Mouse (Mus musculus): Measurements from ENCODE around the gene Tmem50a.

DNA sequence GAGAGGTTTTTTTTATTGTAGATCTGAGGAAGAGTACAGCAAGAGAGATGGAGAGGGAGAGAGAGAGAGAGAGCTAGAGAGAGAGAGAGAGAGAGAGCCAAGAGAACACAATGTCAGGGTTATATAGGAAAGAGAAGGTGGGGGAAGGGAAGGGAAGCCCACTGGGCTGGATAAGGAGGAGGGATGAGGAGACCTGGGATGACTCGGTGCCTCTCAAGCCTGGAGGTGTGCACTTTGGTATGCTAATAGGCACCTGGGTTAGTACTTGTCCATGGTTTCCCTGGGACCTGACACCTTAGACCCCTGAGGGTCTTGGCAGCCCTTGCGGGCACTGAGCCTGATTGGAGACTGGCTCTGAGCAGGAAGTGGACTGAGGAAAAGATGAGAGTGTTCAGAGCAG, 42.9 kb downstream of the Tmem50a start:
- no peak for TF ChIP-seq CTCF (IDR thresholded peaks at IDR 0.05; ENCODE audit: low read depth, low read length)
- no peak for TF ChIP-seq POLR2A (IDR thresholded peaks at IDR 0.05; ENCODE audit: borderline replicate concordance, low read depth, low read length)
